Mouse (Mus musculus): ENCODE measurements around the gene Pcdh7. TPM values are rescaled to one million over a fixed set of nuclear protein-coding genes. Genes with fewer than 3 reads are reported as not detected.

Pcdh7 gene
- total RNA-seq, 2 experiments from 2014 or later, result 2.2 to 4.7 TPM

DNA sequence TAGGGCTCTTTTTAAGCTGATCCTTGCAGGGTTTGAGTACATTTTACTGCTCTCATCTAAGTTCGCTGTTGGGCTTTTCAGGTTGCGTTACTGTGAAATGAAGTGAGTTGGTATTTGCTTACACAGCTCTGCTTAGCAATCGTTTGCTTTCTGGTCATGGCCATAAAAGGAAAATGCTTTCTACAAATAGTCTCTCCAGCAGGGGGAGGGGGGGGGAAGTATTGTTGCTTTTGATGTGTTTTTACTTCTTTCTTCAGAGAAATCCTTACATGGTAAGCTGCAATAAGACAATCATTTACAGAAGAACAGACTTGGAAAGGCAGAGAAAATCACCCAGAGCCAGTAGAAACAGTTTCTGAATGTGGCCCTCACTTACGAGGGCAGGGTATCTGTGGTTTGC is 150.9 kb downstream of the Pcdh7 start:
- DNase-seq, result no peak
- intact Hi-C loops (cut with DNase I), result no loop called here

- DNase-seq, result no peak
- intact Hi-C loops (cut with DNase I), result no loop called here
Measured at GRCm38 (mm10) chr5:57870727-57871126, 153.0 kb downstream of the Pcdh7 start.

DNA sequence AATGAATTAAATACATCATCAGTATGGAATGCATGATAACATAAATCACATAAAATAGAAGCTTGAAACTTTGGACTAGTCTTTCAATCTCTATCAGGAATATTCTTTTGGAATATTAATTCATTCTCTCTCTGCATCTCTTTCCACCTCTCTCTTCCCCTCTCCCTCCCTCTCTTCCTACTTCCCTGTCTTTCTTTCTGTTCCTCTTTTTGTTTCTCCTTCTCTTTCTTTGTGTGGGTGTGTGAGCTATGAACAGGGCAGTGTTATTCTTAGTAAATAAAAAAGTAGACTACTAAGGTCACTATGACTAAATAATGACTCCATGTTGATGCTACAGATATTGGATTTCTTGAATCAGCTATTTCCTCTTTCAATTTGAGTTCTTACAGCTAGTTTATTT is 167.2 kb downstream of the Pcdh7 start:
- no peak for DNase-seq
- intact Hi-C loops (cut with DNase I), result no loop called here

GRCm38 (mm10) chr5:57899018-57899614 is 181.3 kb downstream of the Pcdh7 start:
- DNase-seq, result no peak
- intact Hi-C loops (cut with DNase I), result no loop called here

GRCm38 (mm10) chr5:57907218-57907617 is 189.5 kb downstream of the Pcdh7 start:
- intact Hi-C loops (cut with DNase I), result no loop called here
- no peak for DNase-seq

GRCm38 (mm10) chr5:57921140-57921539 is 203.4 kb downstream of the Pcdh7 start:
- DNase-seq, result no peak
- intact Hi-C loops (cut with DNase I), result no loop called here

- intact Hi-C loops (cut with DNase I), result no loop called here
- no peak for DNase-seq
Measured at GRCm38 (mm10) chr5:57931331-57931730, 213.6 kb downstream of the Pcdh7 start.

DNA sequence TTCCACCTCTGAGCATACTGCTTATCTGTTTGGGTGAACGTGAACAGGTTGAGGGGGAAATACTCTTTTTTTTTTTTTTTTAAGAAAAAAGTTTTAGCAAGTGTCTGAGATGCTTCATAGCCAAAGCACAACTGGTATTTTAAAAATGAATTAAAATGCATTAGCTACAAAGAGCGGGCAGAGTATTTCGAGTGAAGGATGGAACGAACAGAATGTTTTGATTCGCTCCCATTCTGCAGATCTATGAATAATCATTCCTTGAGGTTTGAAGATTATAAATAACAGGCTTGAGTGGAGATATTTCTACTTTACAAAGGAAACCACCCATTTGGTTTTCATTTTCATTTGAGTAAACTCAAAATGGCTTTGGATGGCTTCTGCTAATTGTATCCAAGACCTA is 214.0 kb downstream of the Pcdh7 start:
- intact Hi-C loops (cut with DNase I), result no loop called here
- no peak for DNase-seq

- no peak for DNase-seq
- intact Hi-C loops (cut with DNase I), result no loop called here
Measured at GRCm38 (mm10) chr5:57934666-57935065, 216.9 kb downstream of the Pcdh7 start.

- intact Hi-C loops (cut with DNase I), result no loop called here
- DNase-seq, result no peak
Measured at GRCm38 (mm10) chr5:57940457-57940856, 222.7 kb downstream of the Pcdh7 start.

DNA sequence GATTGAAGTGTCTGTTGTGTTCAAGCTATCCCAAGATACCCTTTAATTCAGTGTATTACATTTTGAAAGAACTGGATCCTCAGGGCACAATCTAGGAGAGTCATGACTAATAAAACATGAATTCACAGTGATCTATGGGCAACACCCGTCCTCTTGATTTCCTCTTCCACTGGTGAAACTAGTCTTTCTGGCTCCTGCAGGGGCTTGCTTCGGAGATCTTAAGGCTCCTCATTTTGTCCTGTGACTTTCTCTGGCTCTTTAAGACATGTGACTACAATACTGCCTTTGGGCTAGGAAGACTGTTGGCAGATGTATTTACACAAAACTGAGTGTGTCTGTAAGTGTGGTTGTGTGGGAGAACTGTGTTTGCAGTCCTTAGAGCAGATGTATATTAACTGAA is 225.4 kb downstream of the Pcdh7 start:
- DNase-seq, result no peak
- intact Hi-C loops (cut with DNase I), result no loop called here

DNA sequence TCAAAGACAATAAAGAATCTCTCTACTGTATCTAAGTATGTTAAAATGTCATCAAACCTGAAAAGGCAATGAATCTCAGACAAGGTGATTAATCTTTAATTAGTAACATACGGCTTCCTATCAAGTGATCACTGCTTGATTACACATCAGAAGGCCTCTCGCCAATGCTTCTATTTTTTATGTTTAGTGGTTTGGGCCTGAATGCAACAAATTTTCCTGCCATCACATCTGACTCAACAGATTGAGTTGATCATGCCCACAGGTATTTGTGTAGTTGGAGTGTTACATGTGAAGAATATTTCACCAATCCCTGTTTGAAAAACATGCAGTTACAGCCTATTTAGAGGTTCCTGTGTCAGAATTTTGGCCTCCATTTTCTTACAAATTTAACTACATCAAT is 225.8 kb downstream of the Pcdh7 start:
- intact Hi-C loops (cut with DNase I), result no loop called here
- no peak for DNase-seq

- intact Hi-C loops (cut with DNase I), result no loop called here
- DNase-seq, result no peak
Measured at GRCm38 (mm10) chr5:57945419-57945818, 227.7 kb downstream of the Pcdh7 start.

GRCm38 (mm10) chr5:57959317-57959716 is 241.6 kb downstream of the Pcdh7 start:
- DNase-seq, result no peak
- intact Hi-C loops (cut with DNase I), result no loop called here

- no peak for DNase-seq
- intact Hi-C loops (cut with DNase I), result no loop called here
Measured at GRCm38 (mm10) chr5:57963792-57964191, 246.0 kb downstream of the Pcdh7 start.

DNA sequence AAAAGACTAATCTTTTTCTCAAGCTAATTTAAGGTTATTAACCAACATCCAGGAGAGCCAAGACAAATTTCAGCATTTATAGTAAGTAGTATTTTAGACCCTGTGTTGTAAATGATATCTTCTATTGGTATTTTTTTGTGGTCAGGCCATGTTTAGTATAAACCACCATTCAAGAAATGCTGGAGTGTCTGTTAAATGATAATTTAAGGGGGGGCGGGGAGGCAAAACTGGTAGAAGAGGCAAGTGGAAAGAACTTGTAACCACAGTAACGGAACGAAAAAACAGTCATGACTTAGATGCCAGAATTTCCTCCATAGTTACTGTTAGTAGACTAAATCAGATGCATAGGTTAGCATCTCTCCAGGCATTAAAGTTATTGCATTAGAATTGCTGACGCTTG is 246.4 kb downstream of the Pcdh7 start:
- intact Hi-C loops (cut with DNase I), result no loop called here
- DNase-seq, result no peak

DNA sequence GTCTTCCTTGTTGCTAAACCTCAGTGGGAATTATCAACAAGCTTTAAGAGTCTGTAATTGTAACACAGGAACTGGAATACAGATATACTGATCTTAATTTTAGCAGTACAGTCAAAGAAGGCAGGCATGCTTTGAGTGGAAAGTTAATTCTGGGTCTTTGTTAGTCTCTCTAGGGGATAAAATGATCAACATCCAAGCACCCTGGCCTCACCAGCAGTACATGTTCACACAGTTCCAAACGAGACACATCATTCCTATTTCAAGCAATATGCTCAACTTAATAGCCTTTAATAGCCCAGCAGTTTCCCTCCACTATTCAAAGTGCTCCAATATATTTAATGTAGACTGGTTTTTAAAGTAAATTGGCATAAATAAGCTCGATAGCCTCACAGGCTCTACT is 275.8 kb downstream of the Pcdh7 start:
- no peak for DNase-seq
- intact Hi-C loops (cut with DNase I), result no loop called here

DNA sequence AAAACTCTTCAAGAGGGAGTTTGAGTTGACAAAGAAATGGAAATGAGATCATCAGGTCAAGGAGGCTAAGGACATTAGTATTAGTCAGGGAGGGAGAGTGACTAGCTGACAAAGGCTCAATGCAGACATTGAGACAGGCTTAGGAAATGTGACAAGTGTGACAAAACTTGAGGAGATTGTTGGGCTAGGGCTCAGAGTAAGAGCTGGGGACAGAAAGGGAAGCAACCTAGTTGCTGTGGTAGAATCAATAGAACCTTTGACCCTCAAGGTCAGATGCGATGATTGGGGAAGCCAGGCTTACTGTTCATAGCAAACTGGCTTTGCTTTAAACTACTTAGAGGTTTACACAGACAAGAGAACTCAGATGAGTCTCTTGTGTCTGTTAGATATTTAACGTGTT is 303.6 kb downstream of the Pcdh7 start:
- DNase-seq, result no peak
- intact Hi-C loops (cut with DNase I), result no loop called here

GRCm38 (mm10) chr5:58025123-58025522 is 307.4 kb downstream of the Pcdh7 start:
- DNase-seq, result no peak
- intact Hi-C loops (cut with DNase I), result no loop called here

DNA sequence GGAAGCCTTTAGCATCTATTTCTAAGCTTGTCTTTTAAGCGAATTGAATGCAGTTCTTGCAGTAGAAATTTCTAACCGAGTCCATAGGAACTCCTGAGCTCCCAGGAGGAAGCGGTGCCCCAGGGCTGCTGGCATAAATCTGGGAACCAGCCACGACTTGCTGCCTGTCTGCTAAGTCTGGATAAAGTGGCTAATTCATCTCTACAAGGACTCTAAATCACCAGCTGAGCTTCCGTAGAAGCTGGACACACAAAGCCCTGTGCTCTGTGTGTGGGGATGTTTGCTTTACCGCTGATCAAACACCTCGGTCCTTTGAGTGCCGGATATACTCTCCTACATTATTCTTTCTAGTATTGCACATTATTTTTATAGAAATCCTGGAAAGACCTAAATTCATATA is 308.0 kb downstream of the Pcdh7 start:
- DNase-seq, result no peak

GRCm38 (mm10) chr5:58039875-58040274 is 322.1 kb downstream of the Pcdh7 start:
- intact Hi-C loops (cut with DNase I), result no loop called here

More for the DNA sequence above, 308.0 kb downstream of the Pcdh7 start:
- intact Hi-C loops (cut with DNase I), result no loop called here

DNA sequence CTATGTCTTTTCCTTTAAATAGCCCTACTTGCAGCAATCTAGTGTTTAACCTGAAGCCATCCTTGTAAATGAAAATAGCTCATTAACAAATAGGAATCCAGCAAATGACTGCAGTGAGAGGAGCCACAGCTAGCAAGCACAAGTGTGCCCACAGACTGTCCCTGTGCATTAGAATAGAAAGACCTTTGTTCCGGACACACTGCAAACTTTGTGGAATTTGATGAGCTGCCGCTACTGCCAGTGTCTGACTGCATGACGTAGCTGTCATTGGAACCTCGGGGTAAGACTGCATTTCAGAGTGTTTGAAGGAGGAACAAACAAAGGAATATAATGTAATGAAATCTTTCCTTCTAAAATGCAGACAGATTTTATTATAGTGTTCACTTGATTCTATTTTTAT is 326.4 kb downstream of the Pcdh7 start:
- intact Hi-C loops (cut with DNase I), result no loop called here
- no peak for DNase-seq

More at GRCm38 (mm10) chr5:58039875-58040274, 322.1 kb downstream of the Pcdh7 start:
- no peak for DNase-seq

- intact Hi-C loops (cut with DNase I), result no loop called here
Measured at GRCm38 (mm10) chr5:58081054-58081453, 363.3 kb downstream of the Pcdh7 start.

More at GRCm38 (mm10) chr5:58081054-58081453, 363.3 kb downstream of the Pcdh7 start:
- DNase-seq, result no peak

Measured in gastrocnemius, postnatal 36 days (tissue).